Mouse (Mus musculus) myocyte (in vitro differentiated cells): ENCODE measurements around the gene Slc12a4. TPM values are rescaled to one million over a fixed set of nuclear protein-coding genes. Genes with fewer than 3 reads are reported as not detected.

Experiments
- H3K27me3 ChIP-seq: one replicate; pipeline ENCODE4 v1.6.1; 2011; ENCODE audit not compliant: control insufficient read depth, insufficient read depth, insufficient read length
- H3K36me3 ChIP-seq: one replicate; pipeline ENCODE4 v1.6.1; 2011; ENCODE audit not compliant: control insufficient read depth, insufficient read depth
- H3K4me2 ChIP-seq: one replicate; pipeline ENCODE4 v1.6.1; 2011; ENCODE audit warnings: low read depth, control low read depth
- H3K4me3 ChIP-seq: one replicate; pipeline ENCODE4 v1.5.1; 2011; ENCODE audit warnings: mild to moderate bottlenecking, control low read depth, moderate library complexity
- H3K79me2 ChIP-seq: one replicate; pipeline ENCODE4 v1.6.1; 2011; ENCODE audit not compliant: control insufficient read depth, insufficient read depth
- H3ac ChIP-seq: one replicate; pipeline ENCODE4 v1.6.1; 2011; ENCODE audit not compliant: control insufficient read depth, insufficient read length
- CEBPB ChIP-seq: IDR thresholded peaks from 2 replicates; pipeline ENCODE4 v1.6.1; 2011; ENCODE audit warnings: mild to moderate bottlenecking, moderate library complexity; ENCODE audit not compliant: poor library complexity, insufficient read depth, severe bottlenecking
- E2F4 ChIP-seq: IDR thresholded peaks from one replicate; pipeline ENCODE4 v1.6.1; 2011; ENCODE audit warnings: mild to moderate bottlenecking, control low read depth, moderate library complexity; ENCODE audit not compliant: insufficient read depth
- MAX ChIP-seq: IDR thresholded peaks from one replicate; pipeline ENCODE4 v1.6.1; 2011; ENCODE audit warnings: low read depth, mild to moderate bottlenecking, control low read depth
- MYOD1 ChIP-seq, 3 experiments: IDR thresholded peaks; one replicate each; pipeline ENCODE4 v1.6.1; 2011; ENCODE audit warnings: control low read depth in 2 of 3, low read depth in 2 of 3, mild to moderate bottlenecking in 2 of 3, moderate library complexity in 1 of 3; ENCODE audit not compliant: insufficient read length in 2 of 3, control insufficient read depth in 1 of 3
- MYOG ChIP-seq, 3 experiments: IDR thresholded peaks; one replicate each; pipeline ENCODE4 v1.6.1; 2011; ENCODE audit warnings: control low read depth in 2 of 3, low read depth in 2 of 3, mild to moderate bottlenecking in 2 of 3; ENCODE audit not compliant: insufficient read length in 2 of 3, control insufficient read depth in 1 of 3, insufficient read depth in 1 of 3
- POLR2A ChIP-seq: IDR thresholded peaks from one replicate; pipeline ENCODE4 v1.6.1; 2011; ENCODE audit warnings: low read depth, mild to moderate bottlenecking, control low read depth, moderate library complexity; ENCODE audit not compliant: insufficient read length
- POLR2AphosphoS2 ChIP-seq: IDR thresholded peaks from one replicate; pipeline ENCODE4 v1.6.1; 2011; ENCODE audit warnings: low read depth, control low read depth; ENCODE audit not compliant: insufficient read length
- REST ChIP-seq: IDR thresholded peaks from one replicate; pipeline ENCODE4 v1.6.1; 2011; ENCODE audit warnings: mild to moderate bottlenecking, control low read depth, moderate library complexity; ENCODE audit not compliant: insufficient read depth, insufficient read length
- SRF ChIP-seq: IDR thresholded peaks from one replicate; pipeline ENCODE4 v1.6.1; 2011; ENCODE audit warnings: low read depth; ENCODE audit not compliant: control insufficient read depth, insufficient read length
- TCF12 ChIP-seq: IDR thresholded peaks from one replicate; pipeline ENCODE4 v1.6.1; 2011; ENCODE audit warnings: mild to moderate bottlenecking, control low read depth; ENCODE audit not compliant: poor library complexity, insufficient read depth, severe bottlenecking
- TCF3 ChIP-seq: IDR thresholded peaks from one replicate; pipeline ENCODE4 v1.6.1; 2011; ENCODE audit warnings: low read depth, control low read depth; ENCODE audit not compliant: insufficient read length
- USF1 ChIP-seq: IDR thresholded peaks from one replicate; pipeline ENCODE4 v1.6.1; 2011; ENCODE audit warnings: low read depth, mild to moderate bottlenecking, control low read depth, moderate library complexity
- polyA plus RNA-seq: library from polyadenylated mRNA; unstranded; fragments of >200 nt; fragmentation: generic; extraction: Trizol; gene quantifications from one replicate; pipeline ENCODE4 v1.2.1, GENCODE M21; 2012; ENCODE audit warnings: missing spikeins

The Slc12a4 gene
- polyA plus RNA-seq, 1 experiment, result 95.7 TPM

DNA sequence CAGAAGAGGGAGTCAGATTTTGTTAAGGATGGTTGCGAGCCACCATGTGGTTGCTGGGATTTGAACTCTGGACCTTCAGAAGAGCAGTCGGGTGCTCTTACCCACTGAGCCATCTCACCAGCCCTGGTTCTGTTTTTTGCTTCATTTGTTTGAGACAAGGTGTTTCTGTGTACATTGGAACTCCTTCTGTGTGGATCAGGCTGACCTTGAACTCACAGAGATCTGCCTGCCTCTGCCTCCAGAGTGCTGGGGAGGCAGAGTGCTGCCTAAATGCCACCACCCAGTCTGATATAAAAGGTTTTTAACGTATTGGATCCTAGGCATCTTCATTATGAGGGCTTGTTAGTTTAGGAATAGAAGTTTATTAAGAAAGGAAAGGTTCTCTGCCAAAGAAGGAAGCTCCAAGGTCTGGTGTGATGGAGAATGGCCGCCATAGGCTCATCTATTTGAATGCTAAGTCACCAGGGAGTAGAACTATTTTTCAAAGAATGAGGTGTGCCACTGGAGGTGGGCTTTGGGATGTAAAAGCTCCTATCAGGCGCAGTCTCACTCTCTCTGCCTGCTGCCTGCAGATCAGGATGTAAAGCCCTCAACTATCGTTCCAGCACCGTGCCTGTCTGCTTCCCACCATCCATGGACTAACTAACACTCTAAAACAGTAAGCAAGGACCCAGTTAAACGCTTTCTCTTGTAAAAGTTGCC lies 5.3 kb upstream of the Slc12a4 start:
- Histone ChIP-seq H3K36me3 (no peaks in the 10 kb centered on the region), H3K4me3 (no peak overlapping the region), H3K27me3 (no peaks in the 10 kb centered on the region), H3K4me2 (no peak overlapping the region), H3K79me2 (no peaks in the 10 kb centered on the region), H3ac (no peak overlapping the region)
- no peak for TF ChIP-seq CEBPB

- no peak overlapping the region for H3K4me2 ChIP-seq
- no peak overlapping the region for H3ac ChIP-seq
- TF ChIP-seq MAX, result no peak
- TF ChIP-seq POLR2A, result no peak
- no peak for TF ChIP-seq TCF3
- no peak for TF ChIP-seq CEBPB
- no peak for TF ChIP-seq POLR2AphosphoS2
- no peak for TF ChIP-seq TCF12
- TF ChIP-seq SRF, result no peak
- no peak for TF ChIP-seq E2F4
- TF ChIP-seq MYOD1 (IDR thresholded peaks at IDR 0.05; ENCODE audit: control insufficient read depth in 1 of 3, insufficient read length in 2 of 3, low read depth in 2 of 3), result no peak
- no peak for TF ChIP-seq USF1
- H3K79me2 ChIP-seq, result peaks cover 12% of the 10 kb centered on the region
- no peaks in the 10 kb centered on the region for H3K36me3 ChIP-seq
- no peaks in the 10 kb centered on the region for H3K27me3 ChIP-seq
- no peak overlapping the region for H3K4me3 ChIP-seq
Measured at GRCm38 (mm10) chr8:105969367-105969766, 3.5 kb upstream of the Slc12a4 start.

DNA sequence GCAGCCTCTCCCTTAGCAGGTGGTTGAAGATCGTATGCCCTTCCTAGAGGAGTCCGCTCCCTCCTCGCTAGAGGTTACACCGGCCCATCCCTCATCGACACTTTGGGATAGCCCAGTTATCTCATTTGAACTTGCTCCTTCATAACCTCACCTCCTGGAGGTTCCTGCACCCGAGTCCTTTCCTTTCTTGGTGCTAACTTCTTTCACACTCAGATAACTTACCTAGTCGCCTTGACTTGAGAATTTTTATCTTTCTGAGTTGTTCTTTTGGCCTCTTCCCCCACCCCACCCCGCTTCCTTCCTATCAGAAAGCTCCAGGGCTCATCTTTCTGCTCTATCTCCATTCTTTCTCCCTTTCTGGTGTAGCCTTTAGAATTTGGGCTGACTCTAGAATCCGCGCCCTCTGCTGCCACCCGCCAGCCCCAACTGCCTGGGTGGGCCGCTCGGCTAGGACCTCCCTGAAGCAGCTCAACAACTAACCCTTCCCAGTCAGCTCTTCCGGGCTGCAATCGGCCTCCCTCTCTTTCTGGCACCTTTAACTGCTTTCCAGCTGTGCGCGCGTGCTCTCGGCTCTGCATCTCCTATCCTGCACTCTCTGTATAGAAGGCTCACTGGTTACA lies 905 bp upstream of the Slc12a4 start:
- Histone ChIP-seq H3K4me3 (peak overlapping the region; percentile 75), H3K79me2 (peaks cover 38% of the 10 kb centered on the region), H3ac (no peak overlapping the region), H3K4me2 (peak overlapping the region; percentile 77), H3K36me3 (no peaks in the 10 kb centered on the region), H3K27me3 (no peaks in the 10 kb centered on the region)
- TF ChIP-seq POLR2AphosphoS2, result no peak
- no peak for TF ChIP-seq MYOG (IDR thresholded peaks at IDR 0.05; ENCODE audit: control insufficient read depth in 1 of 3, insufficient read depth in 1 of 3, insufficient read length in 2 of 3, low read depth in 2 of 3)
- no peak for TF ChIP-seq CEBPB
- TF ChIP-seq REST, result no peak
- no peak for TF ChIP-seq POLR2A
- no peak for TF ChIP-seq MAX
- no peak for TF ChIP-seq TCF12
- TF ChIP-seq E2F4, result no peak
- no peak for TF ChIP-seq USF1
- no peak for TF ChIP-seq MYOD1 (IDR thresholded peaks at IDR 0.05; ENCODE audit: control insufficient read depth in 1 of 3, insufficient read length in 2 of 3, low read depth in 2 of 3)
- TF ChIP-seq SRF, result no peak
- no peak for TF ChIP-seq TCF3

DNA sequence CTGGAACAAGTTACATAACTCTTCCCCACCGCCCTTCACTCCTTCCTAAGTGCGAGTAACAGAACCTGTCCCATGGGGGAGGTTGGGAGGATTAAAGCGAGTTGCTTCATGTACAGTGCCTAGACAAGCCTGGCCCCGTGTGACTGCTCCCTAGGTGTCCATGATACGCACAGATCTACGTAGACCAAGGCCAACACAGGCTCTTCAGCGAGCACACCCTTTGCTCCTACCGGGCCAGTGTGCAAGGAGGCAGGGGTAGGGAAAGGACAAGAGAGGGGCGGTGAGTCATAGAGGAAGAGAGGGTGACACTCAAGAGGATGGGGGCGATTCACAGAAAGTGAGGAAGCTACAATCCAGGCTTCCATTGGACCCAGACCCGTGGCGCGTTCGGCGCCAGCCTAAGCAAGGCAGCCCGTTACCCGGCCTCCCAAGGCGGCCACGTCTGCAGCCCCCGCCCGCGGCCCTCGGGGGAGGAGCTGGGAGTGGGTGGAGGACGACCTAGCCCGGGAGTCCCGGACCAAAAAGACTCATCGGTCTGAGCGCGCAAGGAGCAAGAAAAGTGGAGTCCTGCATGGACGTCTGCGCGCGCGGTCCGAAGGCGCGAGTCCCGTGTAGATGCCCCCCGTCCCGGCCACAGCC lies 512 bp downstream of the Slc12a4 start:
- H3K79me2 ChIP-seq, result peaks cover 46% of the 10 kb centered on the region
- H3K27me3 ChIP-seq, result no peaks in the 10 kb centered on the region
- peak overlapping the region; percentile 95 for H3K4me2 ChIP-seq
- H3K4me3 ChIP-seq, result peak overlapping the region; percentile 75
- TF ChIP-seq REST (no peak), MAX (no peak), TCF3 (no peak), TCF12 (no peak), CEBPB (no peak)
- no peaks in the 10 kb centered on the region for H3K36me3 ChIP-seq
- peak overlapping the region; percentile 60 for H3ac ChIP-seq

- Histone ChIP-seq H3K4me3 (peak overlapping the region; percentile 75), H3ac (peak overlapping the region; percentile 60), H3K36me3 (no peaks in the 10 kb centered on the region), H3K27me3 (no peaks in the 10 kb centered on the region), H3K79me2 (peaks cover 46% of the 10 kb centered on the region), H3K4me2 (peak overlapping the region; percentile 95)
- no peak for TF ChIP-seq E2F4
- no peak for TF ChIP-seq POLR2AphosphoS2
- TF ChIP-seq SRF, result no peak
- TF ChIP-seq MYOG (IDR thresholded peaks at IDR 0.05; ENCODE audit: control insufficient read depth in 1 of 3, insufficient read depth in 1 of 3, insufficient read length in 2 of 3, low read depth in 2 of 3), result no peak
- no peak for TF ChIP-seq POLR2A
- TF ChIP-seq MAX, result no peak
- TF ChIP-seq REST, result no peak
- TF ChIP-seq TCF3, result no peak
- no peak for TF ChIP-seq TCF12
Measured at GRCm38 (mm10) chr8:105964506-105965265, 1.2 kb downstream of the Slc12a4 start.
